Mouse (Mus musculus) fibroblast of lung, adult 2 months (primary cell): ENCODE results near the gene Echdc2.

Experiments used
- DNase-seq: peaks from one replicate; pipeline ENCODE4 v3.0.0-alpha.2; 2011; ENCODE audit warnings: low read depth

The Echdc2 gene

GRCm38 (mm10) chr4:108199236-108199635 is 34.0 kb downstream of the Echdc2 start:
- no peak for DNase-seq

GRCm38 (mm10) chr4:108204629-108205028 is 39.4 kb downstream of the Echdc2 start:
- no peak for DNase-seq

DNA sequence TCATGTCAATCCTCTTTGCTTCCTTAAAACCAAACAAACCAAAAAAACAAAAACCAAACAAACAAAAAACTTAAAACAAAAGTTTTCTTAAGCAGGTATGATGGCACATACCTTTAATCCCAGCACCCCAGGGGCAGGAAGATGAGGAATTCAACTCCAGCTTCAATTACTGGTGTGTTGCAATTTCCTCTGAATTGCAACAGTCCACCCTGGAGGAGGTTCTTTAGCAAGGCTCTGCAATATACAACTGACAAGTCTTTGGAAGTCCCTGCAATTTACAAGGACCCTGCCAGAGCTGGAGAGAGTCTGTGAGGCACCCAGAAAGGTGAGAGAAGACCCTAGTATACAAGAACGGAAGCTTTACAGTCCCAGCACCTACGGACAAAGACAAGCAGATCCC is 47.8 kb downstream of the Echdc2 start:
- DNase-seq = no peak

GRCm38 (mm10) chr4:108217332-108218179 is 52.3 kb downstream of the Echdc2 start, which contains the start of gene Zyg11a:
TSS of gene Zyg11a (minus strand) at chr4:108218048.
- DNase-seq = no peak

DNA sequence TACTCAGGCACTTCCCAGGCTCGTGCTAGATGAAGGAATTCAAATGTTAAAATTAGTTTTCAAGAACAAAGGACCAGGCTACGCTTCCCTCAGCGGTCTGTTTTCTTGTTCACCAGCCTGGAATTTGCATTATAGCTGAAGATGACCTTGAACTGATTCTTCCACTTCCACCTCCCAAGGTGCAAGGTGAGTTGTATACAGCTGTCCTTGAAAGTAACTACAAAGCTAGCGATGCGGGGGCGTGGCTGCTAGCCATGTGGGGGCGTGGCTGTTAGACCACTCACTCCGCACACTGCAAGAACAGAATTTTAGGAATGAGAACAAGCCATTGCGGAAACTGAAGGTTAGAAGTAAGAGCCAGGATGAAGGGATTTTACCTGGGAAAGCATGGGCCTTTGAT is 53.8 kb downstream of the Echdc2 start:
- DNase-seq = no peak

DNA sequence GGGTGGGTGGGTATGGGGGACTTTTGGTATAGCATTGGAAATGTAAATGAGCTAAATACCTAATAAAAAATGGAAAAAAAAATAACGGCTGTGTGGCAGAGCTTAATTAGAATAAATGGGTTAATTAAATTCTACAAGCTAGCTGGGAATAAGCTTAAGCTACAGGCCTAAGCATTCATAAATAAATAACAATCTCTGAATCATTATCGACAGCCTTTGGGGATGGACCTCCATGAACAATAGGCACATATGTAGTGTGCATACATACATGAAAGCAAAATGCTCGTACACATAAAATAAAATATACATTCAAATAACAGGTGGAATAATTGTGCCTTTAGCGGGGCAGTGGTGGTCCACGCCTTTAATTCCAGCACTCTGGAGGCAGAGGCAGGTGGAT is 57.3 kb downstream of the Echdc2 start:
- DNase-seq = no peak

DNA sequence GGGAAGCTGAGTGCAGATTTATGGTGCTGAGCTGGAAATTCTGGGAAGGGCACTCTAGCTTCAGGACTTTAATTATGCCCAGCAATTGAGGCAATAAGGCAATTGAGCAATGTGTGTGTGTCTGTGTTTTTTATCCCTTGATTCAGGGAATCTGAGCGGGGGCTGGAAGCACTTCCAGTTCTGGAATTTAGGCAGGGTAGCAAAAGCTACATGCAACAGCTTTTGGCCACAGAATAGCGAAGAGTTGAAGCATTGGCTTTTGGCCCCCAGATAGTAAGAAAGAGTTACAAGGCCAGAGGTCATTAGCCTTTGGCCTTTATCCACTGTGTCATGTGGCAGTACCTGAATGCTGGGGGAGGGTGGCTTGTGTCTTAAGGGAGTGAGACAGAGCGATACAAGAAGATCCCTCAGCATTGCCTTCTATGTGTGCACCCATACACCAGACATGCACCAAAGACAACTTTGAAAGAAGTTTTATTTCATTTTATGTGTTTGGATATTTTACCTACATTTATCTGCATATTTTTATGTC is 60.2 kb downstream of the Echdc2 start:
- DNase-seq = no peak
